Mouse (Mus musculus) MN1 (cell line): ENCODE measurements around the gene Opcml.

ENCODE experiments used
- DNase-seq: peaks from one replicate; pipeline ENCODE4 v3.0.0-alpha.2; 2016; ENCODE audit warnings: low spot score

Gene Opcml

DNA sequence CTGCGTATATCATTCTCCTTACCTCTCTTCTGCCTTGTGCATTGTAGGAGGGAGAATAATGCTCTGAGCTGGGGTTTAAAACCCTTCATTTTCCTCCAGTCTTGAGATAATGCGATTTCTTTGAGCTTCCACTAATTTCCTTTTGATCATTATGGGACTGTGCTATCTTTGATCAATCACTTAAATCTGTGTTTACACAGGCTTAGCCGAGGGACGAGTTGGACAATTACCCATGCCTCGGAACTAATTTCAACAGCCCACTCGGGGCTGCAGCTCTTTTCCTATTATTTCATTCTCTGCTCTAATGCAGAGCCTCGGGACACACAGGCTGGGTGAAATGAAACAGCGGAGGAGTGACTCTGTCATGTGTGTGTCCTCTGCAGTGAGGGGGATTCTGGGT lies 220.9 kb downstream of the Opcml start:
- DNase-seq, result no peak

DNA sequence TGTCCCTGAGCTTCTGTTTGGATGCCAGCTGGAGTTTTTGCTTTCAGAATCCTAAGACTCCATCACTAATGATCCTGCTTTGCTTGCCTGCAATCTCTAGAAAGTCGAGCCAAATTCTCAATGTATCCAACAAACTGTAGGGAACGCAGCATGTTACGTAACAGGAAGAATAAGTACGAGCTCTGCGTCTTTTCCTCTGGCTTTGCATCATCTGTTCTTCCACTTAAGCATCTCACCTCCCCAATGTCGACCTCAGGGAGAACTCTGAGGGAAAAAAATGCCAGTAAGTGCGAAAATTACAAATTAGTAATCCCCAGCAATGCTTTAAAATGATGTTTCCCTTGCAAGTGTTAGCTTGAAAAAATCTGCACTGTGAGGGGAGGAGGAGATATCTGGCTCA lies 222.1 kb downstream of the Opcml start:
- no peak for DNase-seq

DNA sequence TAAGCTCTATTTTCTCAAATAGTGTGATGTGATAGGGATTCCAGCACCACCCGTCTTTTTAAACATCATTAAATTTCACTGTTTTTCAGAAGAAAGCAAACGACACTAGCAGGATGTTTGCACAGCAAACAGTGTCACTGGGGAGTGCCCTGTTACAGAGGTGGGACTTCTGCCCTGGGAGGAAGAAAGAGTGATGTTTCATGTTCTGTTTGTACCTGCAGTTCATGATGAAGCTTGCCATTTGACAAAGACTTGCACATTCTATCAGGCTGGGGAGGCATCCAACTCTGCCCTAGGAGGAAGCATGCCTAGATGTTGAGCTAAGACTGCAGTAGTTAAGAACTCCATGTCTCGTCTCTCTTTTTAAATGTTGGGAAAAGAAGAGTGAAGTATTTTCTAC lies 222.6 kb downstream of the Opcml start:
- no peak for DNase-seq

DNA sequence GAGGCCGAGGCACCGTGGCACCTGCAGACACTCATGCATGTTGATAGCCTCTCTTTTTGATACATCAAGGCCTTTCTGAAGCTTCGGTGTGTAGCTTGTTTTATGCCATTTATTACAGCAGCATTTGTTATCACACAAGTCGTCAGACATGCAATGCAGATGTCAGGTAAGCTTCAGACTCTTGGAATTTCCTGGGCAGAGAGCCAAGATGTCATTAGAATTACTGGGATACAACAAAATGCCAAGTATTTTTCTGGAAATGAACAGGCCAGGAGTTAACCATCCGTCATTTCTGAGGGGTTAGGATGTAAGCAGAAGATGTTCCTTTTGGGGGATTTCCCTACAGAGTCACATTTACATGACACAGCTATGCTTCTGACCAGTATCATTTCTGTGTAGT lies 237.6 kb downstream of the Opcml start:
- DNase-seq, result no peak

DNA sequence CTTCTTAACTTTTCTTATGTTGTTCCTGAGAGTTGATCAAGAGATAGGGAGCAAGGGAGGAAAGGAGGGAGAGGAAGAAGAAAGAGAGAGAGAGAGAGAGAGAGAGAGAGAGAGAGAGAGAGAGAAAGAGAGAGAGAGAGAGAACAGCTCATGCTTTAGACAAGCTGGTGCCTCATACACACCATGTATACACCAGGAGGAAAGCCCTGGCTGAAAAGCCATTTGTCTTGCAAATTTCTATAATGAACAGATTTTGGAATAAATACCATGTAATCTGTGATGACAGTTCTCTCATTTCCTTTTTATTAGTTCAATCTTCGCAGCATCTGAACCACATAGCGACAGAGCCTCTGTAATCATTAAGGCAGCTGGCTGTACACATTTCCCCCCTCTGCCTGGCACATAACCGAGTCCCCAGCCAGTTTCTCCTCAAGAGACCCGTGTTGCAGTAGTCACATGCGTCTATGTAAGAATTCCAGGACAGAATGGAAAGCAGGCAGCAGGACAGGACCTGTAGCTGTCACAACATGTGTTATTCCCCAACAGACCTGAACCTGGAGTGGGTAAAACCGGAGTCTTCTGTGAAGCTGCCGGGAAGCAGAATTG lies 238.3 kb downstream of the Opcml start:
- no peak for DNase-seq

DNA sequence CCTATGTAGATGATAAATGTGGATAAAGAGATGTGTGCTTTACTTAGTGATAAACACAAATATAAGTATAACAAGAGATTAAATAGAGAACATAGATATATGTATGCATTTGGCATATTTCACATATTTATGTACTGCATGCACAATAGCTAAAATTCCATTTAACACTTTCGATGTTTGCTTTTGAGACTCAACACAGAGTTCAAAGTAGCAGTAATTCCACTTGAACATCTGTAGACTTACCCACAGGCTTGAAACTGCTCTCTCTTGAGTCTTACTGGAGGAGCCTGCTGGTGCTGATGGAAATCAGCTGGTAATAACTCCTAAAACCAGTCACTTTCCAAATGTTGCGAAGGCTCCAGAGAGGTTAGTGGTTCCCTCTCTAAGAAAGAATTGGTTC lies 258.6 kb downstream of the Opcml start:
- DNase-seq, result no peak

DNA sequence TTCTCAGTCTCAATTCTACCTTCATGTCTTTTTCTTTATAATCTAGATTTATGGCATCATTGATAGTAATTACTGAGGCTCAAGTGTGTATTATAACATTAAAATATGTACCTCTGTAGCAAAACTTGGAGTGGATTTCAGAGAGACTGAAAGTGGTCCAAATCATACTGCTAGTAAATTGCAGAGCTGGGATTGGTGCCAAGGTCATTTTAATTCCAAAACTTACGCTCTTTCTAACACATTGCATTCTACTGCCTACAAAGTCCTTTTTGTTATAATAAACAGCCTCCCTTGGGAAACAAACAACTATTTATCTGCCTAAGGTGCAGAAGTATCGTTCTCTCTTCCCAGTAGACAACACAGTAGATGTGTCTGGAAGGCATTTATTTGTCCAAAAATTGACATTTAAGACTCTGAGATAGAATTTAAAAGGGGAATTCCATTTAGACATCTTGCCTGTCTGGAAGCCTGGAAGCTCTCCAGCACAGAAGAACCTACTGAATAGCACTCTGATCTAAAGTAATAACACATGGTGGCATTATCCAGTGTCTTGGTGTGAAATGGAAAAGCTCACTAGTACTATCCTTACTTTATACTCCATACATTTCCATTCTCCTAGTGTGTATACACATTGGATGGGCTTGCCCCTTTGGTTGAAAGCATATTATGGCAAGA lies 266.7 kb downstream of the Opcml start:
- no peak for DNase-seq

DNA sequence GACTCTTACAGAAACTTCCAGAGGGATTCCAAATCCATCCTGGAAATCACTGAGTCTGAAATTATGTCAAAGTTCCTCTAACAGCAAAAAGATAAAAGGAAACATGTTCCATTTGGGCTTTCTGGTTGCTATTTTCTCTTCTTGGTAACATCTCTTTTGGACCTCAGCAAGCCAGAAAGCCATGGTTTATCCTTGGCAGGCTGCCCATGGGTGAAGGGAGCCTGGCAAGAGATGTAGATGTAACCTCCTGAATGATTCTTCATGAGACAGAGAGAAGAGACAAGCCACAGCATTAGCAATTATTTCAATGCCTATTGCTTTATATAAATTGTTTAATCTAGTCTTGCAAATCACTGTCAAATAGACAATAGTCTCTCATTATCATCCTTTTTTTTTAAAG lies 274.6 kb downstream of the Opcml start:
- DNase-seq, result no peak

DNA sequence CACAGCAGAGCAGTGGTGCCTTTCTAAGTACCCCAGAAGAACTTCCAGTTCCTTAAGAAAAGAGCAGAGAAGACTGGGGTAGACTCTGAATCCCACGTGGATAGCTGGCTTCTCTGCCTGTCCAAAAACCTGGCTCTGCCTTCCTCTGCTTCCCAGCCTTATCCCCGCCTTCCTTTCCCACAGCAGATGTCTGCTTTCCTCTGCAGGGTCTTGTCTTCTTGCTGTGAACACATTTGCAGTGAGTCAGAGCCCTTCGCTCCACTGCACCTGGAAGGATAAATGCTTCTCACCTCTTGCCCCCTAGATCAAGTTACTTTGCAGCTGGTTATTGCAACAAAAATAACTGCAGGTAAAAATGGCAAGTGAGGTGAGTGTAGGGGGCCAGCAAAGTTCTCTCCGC lies 290.1 kb downstream of the Opcml start:
- no peak for DNase-seq

DNA sequence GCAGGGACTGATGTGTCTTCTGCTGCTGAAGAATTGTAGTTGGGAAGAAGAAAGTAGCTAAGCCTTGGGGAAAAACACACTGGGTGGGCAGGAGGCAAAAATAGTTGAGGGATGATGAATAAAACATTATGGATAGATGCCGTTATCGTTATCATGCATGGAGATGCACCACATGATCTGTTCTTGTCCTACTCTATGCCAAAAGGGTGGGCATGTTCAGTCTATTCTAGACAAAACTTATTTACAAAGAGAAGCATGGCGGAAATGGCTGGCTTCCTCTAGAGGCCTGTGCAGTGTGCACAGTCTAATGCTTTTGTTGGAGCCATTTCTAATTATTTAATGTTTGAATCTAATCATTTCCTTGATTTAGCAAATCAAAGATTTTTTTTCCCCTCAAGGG lies 293.2 kb downstream of the Opcml start:
- no peak for DNase-seq

DNA sequence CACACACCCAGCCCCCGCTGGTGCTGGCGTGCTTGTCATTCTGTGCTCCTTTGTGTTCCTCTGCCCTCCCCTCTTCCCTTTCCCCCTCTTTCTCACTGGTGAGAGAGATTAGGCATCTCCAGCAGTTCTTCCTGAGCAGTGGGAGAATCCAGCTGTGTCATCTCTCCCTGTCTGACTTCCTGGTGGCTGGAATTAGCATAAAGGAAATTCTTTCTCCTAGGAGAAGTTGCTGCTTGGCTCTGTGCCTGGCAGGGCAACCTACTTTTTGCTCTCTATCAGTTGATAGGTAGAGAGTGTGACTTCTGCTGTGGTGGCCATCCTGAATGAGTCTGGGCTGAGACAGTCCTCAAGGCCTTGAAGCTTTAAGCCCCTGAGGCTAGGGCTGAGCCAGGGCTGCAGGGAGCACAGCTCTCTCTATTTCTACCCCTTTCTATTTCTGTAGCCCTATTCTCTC lies 293.7 kb downstream of the Opcml start:
- no peak for DNase-seq

DNA sequence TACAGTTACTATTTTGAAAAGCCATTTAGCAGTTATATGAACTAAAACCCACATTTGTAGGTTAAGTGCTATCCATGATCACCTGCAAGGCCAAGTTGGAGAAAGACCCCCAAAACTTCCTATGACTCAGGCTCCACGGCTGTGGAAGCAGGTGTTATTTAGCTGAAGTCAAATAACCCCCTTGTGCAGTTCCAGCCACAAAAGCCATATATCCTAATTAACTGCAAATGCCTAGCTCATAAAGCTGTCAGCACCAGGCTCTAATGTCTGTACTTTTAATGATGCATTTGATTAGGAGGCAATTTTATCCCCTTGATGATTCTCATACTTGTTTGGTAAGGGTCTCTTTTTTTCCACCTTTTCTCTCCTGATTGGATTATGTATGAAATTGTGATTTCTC lies 300.8 kb downstream of the Opcml start:
- no peak for DNase-seq

DNA sequence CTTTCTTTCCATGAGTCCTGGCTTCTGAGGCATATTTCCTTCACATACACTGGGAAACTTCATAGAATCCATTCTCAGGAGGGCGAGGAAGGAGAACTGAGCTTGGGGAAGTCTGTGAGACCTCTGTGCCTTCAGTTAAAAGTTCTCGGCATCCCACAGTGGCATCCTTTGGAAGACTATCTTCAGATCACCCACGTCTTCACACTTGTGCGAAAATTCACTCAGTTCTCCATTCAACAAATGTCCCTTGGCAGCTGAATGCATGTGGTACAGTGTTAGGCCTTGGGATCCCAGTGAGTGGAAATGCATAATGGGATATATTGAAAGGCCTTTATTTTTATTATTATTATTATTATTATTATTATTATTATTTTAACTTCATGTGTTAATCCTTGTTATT lies 304.1 kb downstream of the Opcml start:
- no peak for DNase-seq

DNA sequence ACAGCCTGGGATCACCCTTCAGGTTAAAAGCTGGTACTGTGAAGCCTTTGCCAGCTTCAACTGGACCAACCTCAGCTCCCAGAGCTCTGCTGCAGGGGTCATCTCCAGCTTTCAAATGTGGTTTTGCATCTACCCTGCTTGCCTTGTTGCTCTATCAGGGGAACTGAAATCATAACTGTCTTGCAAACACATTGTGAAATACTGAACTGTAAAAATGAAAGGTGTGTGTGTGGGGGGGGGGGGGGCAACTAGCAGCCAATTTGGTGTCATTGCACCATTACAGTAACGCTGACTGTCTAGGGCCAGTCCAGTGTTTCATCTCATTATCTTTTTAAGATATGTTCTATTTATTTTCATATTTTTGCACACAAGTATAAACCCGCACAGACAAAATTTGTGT lies 305.6 kb downstream of the Opcml start:
- DNase-seq, result no peak

DNA sequence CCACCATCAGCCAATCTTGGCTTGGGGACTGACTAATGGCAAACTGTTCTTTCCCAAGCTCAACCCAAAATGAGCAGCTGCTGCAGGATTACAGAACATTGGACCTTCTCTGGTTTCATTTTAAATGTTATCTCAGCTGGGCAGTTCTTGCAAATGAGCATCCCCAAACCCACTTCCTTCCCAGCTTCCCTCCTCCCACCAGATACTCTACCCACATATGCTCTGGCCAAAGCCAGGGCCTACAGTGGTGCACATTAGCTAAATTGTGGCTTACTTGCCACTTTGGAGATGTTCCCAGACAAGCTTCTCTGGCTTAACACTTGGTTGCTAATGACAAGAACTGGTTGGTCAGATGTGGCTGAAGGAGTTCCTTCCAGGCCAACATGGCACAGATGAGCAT lies 311.4 kb downstream of the Opcml start:
- no peak for DNase-seq

DNA sequence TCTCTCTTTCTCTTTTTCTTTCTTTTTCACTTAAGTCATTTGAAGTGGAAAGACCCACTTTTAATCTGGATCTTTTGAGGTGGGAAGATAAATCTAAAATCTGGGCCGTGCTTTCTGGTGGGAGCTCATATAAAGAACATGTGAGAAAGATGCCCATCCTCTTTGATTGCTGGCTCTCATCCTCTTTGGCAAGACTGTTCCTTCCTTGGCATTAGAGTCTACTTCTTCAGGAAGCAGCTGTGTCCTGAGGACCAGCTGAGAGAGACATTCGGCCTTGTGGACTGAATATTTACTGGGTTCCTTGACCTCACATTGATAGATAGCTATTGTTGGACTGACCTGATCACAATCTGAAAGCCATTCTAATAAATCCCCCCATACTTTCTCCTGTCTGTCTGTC lies 331.3 kb downstream of the Opcml start:
- no peak for DNase-seq

DNA sequence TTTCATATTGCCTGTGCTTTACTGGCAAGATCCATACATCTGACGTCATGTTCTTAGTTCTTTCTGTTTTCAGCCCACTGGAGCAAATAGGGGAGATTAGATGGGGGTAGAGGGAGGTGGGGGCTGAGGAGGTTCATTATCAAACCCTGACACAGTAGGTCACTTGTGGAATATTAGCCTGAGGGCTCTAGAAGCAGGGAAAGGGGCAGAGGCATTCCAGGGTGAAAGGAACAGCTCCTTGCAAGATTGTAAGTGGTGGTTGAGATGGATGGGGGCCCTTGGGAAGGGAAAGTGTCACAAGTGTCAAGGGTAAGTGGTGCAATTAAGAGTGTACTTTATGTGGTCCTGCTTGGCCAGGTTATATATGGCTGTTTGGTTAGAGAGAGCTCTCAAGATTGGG lies 338.2 kb downstream of the Opcml start:
- no peak for DNase-seq

DNA sequence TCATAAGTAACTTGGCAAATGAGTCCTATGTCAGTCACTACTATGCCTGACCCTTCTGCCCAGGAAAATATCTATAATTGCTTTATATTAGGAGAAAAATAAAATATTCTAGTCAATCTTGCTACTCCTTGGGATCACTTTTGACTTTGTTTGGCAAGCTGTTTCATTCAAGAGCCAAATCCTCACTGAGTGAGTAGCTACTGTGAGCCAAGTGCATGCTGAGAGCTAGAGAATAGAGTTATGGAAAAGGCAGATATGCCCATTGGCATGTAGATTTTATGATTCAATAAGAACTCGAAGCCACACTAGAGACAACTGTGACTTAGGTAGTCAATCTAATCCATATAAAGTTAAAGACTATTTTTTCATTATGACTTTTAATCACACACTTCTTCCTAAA lies 340.9 kb downstream of the Opcml start:
- no peak for DNase-seq

DNA sequence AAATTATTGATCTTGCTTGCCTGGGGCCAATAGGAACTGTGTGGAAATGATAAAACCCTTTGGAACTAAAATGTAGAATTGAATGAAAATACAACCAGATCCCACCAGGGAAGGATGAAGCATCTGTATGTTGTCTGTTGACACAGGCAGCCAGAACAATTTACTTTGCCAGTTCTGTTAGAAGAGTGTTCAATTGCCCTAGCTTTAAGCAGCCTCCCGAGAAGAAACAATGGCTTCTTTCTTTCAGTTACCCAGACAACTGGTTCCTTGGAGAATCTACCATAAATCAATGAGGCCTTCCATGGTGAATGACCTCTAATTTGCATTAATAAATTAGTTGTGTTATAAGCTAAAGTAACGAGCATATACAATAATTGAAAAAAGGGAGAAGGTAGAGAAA lies 346.0 kb downstream of the Opcml start:
- DNase-seq, result no peak

DNA sequence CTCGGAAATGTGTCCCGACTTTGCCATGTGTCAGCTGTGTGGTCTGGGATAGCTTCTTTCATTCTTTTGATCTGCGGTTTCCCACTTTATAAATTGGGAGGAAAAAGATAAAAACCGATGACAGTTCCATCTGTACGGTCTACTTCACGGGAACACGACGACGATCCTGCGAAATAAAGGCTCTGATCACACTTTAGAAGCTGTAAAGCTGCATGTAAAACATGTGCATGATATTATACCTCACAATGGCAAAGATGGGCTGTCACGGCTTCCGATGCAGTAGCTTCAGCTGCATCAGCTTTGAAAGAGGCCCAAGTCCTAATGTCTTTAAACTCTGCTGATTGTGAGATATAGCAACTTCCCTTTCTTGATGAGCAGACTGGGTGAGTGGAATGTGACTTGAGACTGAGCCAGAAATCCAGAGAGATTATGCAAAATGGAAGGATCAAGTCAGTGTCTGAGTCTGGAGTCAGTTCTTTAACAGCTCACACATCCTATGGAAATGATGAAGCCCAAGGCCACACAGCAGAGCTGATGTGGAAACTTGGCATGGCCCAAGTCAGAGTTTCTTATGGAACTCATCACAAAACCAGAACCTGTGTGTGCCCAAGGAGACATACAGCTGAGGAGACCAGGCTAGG lies 349.5 kb downstream of the Opcml start:
- no peak for DNase-seq

DNA sequence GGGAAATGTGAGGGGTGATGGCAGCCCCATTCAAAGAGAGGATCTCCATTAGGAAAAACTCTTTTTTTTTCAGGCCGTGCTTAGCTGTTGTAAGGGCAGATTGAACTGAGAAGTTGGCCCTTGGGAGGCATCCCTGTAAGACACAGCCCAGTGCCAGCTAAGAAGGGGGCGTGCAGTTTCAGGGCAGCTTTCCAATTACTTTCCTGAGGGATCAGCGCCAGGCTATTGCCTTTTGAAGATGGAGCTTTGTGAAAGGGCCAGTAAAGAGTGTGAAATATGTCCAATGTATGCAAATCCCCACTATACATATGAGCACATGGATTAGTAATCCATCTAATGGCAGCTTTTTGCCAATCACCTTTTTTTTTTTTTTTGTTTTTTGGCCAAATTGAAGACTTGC lies 358.9 kb downstream of the Opcml start:
- no peak for DNase-seq

DNA sequence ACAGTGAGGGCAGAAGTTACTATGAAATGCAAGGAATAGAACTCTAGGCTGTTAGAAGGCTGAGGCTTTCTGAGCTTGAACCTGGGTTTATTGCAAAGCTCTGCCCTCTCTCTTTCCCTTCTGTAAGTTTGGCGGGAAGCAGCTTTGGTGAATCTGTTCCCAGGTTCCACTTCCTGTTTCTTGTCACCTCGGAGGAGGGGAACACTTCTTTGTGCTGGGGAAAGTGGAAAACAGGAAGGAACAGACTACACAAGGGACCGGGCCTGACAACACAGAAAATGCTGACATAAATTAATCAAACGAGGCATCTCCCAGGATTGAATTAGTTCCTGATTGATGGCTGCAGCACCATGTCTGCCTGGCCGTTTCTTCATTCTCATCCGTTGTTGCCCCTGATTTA lies 363.2 kb downstream of the Opcml start:
- DNase-seq, result no peak

DNA sequence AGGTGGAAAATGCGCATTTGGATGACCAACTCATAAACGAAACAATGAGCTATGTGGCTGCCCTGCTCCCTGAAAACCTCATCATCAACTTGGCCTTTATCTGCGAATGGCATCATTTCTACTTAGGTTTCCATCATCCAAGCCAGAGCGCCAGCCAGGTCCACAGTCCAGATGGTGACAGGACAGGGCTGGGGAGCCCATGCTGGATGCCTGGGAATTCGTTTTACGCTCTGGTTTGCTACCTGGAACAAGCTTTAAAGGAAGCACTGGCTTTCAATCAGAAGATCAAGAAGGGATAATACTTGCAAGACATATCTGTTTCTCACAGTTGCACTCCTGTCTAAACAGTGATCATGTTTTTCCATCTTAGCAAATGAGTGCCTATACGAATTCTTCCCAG lies 366.5 kb downstream of the Opcml start:
- DNase-seq, result no peak

DNA sequence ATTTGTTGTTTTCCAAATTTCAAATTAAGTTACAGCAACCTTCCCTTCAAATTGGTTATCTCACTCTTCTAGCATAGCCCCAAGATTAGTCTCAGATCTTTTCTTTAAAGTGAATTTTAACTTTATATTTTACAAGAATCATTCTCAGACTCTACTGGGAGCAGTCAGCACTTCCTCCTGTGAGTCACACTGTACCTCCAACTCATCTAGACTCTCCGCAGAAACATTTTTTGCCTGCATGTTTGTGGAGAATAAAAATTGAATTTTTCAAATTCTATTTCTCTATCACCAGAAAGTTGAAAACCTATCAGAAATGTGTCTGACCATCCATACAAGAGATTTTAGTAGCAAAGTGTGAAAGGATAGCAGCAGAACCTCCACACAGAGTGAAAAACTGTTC lies 370.4 kb downstream of the Opcml start:
- DNase-seq, result no peak
